Mouse (Mus musculus): ENCODE measurements at regions not wholly inside any gene's neighbourhood (a gene's known extent, or its start where the extent isn't known, plus 50 kb on each side); places are given as distances from the start of the nearest gene placed in this dataset.

- no peaks in the 10 kb centered on the region for H3K27me3 ChIP-seq (ENCODE audit: control insufficient read depth, insufficient read depth, low read length)
- no peak overlapping the region for H3K9ac ChIP-seq (ENCODE audit: low read length)
- no peak for ATAC-seq (ENCODE audit: insufficient number of reproducible peaks, insufficient read depth, low FRiP score, low read depth)
- no peaks in the 10 kb centered on the region for H3K4me1 ChIP-seq (ENCODE audit: control insufficient read depth in 2 of 2, insufficient read depth in 2 of 2, low read length in 2 of 2)
- H3K4me2 ChIP-seq (ENCODE audit: low read length), result no peak overlapping the region
- 72% methylated on average over 2 of the region's 2 CpGs for WGBS
- H3K27ac ChIP-seq (replicated peaks in 1 of 2; ENCODE audit: control insufficient read depth in 1 of 2, insufficient read depth in 1 of 2, low read depth in 2 of 2, low read length in 2 of 2), result no peak overlapping the region
- no peaks in the 10 kb centered on the region for H3K36me3 ChIP-seq (ENCODE audit: control insufficient read depth, insufficient read depth, low read length)
- no peak overlapping the region for H3K4me3 ChIP-seq (ENCODE audit: control insufficient read depth in 1 of 2, insufficient read depth in 1 of 2, low read depth in 1 of 2, low read length in 2 of 2)
- H3K9me3 ChIP-seq (ENCODE audit: control insufficient read depth, low read length), result no peaks in the 10 kb centered on the region
Measured at GRCm38 (mm10) chr11:44046083-44046482, 145.1 kb upstream of the Adra1b start.

- Histone ChIP-seq H3K27me3 (ENCODE audit: control insufficient read depth, insufficient read depth, low read length) (no peaks in the 10 kb centered on the region), H3K9ac (ENCODE audit: low read length) (no peak overlapping the region), H3K4me2 (ENCODE audit: low read length) (no peak overlapping the region), H3K9me3 (ENCODE audit: control insufficient read depth, low read length) (no peaks in the 10 kb centered on the region), H3K4me3 (ENCODE audit: control insufficient read depth in 1 of 2, insufficient read depth in 1 of 2, low read depth in 1 of 2, low read length in 2 of 2) (no peak overlapping the region), H3K27ac (replicated peaks in 1 of 2; ENCODE audit: control insufficient read depth in 1 of 2, insufficient read depth in 1 of 2, low read depth in 2 of 2, low read length in 2 of 2) (no peak overlapping the region), H3K4me1 (ENCODE audit: control insufficient read depth in 2 of 2, insufficient read depth in 2 of 2, low read length in 2 of 2) (no peaks in the 10 kb centered on the region), H3K36me3 (ENCODE audit: control insufficient read depth, insufficient read depth, low read length) (no peaks in the 10 kb centered on the region)
- no peak for ATAC-seq (ENCODE audit: insufficient number of reproducible peaks, insufficient read depth, low FRiP score, low read depth)
- 71% methylated on average over 5 of the region's 5 CpGs for WGBS
Measured at GRCm38 (mm10) chr11:44049253-44049976, 148.4 kb upstream of the Adra1b start.

- no peak overlapping the region for H3K4me2 ChIP-seq (ENCODE audit: low read length)
- H3K9ac ChIP-seq (ENCODE audit: low read length), result no peak overlapping the region
- no peaks in the 10 kb centered on the region for H3K4me1 ChIP-seq (ENCODE audit: control insufficient read depth in 2 of 2, insufficient read depth in 2 of 2, low read length in 2 of 2)
- no peaks in the 10 kb centered on the region for H3K9me3 ChIP-seq (ENCODE audit: control insufficient read depth, low read length)
- no peak for ATAC-seq (ENCODE audit: insufficient number of reproducible peaks, insufficient read depth, low FRiP score, low read depth)
- no peak overlapping the region for H3K27ac ChIP-seq (replicated peaks in 1 of 2; ENCODE audit: control insufficient read depth in 1 of 2, insufficient read depth in 1 of 2, low read depth in 2 of 2, low read length in 2 of 2)
- 78% methylated on average over 5 of the region's 5 CpGs for WGBS
- no peaks in the 10 kb centered on the region for H3K27me3 ChIP-seq (ENCODE audit: control insufficient read depth, insufficient read depth, low read length)
- H3K36me3 ChIP-seq (ENCODE audit: control insufficient read depth, insufficient read depth, low read length), result no peaks in the 10 kb centered on the region
- no peak overlapping the region for H3K4me3 ChIP-seq (ENCODE audit: control insufficient read depth in 1 of 2, insufficient read depth in 1 of 2, low read depth in 1 of 2, low read length in 2 of 2)
Measured at GRCm38 (mm10) chr11:44052481-44052880, 151.5 kb upstream of the Adra1b start.

GRCm38 (mm10) chr11:44062446-44062845, 161.4 kb upstream of the Adra1b start:
- no peak overlapping the region for H3K9ac ChIP-seq (ENCODE audit: low read length)
- peaks cover 0 to 2% of the 10 kb centered on the region in 2 experiments; a peak in 1 of 4 replicates for H3K4me1 ChIP-seq (ENCODE audit: control insufficient read depth in 2 of 2, insufficient read depth in 2 of 2, low read length in 2 of 2)
- no peaks in the 10 kb centered on the region for H3K9me3 ChIP-seq (ENCODE audit: control insufficient read depth, low read length)
- no peak overlapping the region for H3K4me2 ChIP-seq (ENCODE audit: low read length)
- no peaks in the 10 kb centered on the region for H3K27me3 ChIP-seq (ENCODE audit: control insufficient read depth, insufficient read depth, low read length)
- 76% methylated on average over 1 of the region's 1 CpGs for whole genome bisulfite sequencing
- ATAC-seq (ENCODE audit: insufficient number of reproducible peaks, insufficient read depth, low FRiP score, low read depth), result no peak
- H3K4me3 ChIP-seq (ENCODE audit: control insufficient read depth in 1 of 2, insufficient read depth in 1 of 2, low read depth in 1 of 2, low read length in 2 of 2), result no peak overlapping the region
- no peaks in the 10 kb centered on the region for H3K36me3 ChIP-seq (ENCODE audit: control insufficient read depth, insufficient read depth, low read length)
- H3K27ac ChIP-seq (replicated peaks in 1 of 2; ENCODE audit: control insufficient read depth in 1 of 2, insufficient read depth in 1 of 2, low read depth in 2 of 2, low read length in 2 of 2), result no peak overlapping the region

- no peaks in the 10 kb centered on the region for H3K9me3 ChIP-seq (ENCODE audit: control insufficient read depth, low read length)
- 81% methylated on average over 2 of the region's 2 CpGs for WGBS
- H3K4me1 ChIP-seq (ENCODE audit: control insufficient read depth in 2 of 2, insufficient read depth in 2 of 2, low read length in 2 of 2), result peaks cover 0 to 2% of the 10 kb centered on the region in 2 experiments; a peak in 1 of 4 replicates
- H3K9ac ChIP-seq (ENCODE audit: low read length), result no peak overlapping the region
- no peak for ATAC-seq (ENCODE audit: insufficient number of reproducible peaks, insufficient read depth, low FRiP score, low read depth)
- no peak overlapping the region for H3K4me3 ChIP-seq (ENCODE audit: control insufficient read depth in 1 of 2, insufficient read depth in 1 of 2, low read depth in 1 of 2, low read length in 2 of 2)
- no peak overlapping the region for H3K4me2 ChIP-seq (ENCODE audit: low read length)
- no peaks in the 10 kb centered on the region for H3K27me3 ChIP-seq (ENCODE audit: control insufficient read depth, insufficient read depth, low read length)
- no peaks in the 10 kb centered on the region for H3K36me3 ChIP-seq (ENCODE audit: control insufficient read depth, insufficient read depth, low read length)
- no peak overlapping the region for H3K27ac ChIP-seq (replicated peaks in 1 of 2; ENCODE audit: control insufficient read depth in 1 of 2, insufficient read depth in 1 of 2, low read depth in 2 of 2, low read length in 2 of 2)
Measured at GRCm38 (mm10) chr11:44066176-44066575, 165.2 kb upstream of the Adra1b start.

- H3K36me3 ChIP-seq (ENCODE audit: control insufficient read depth, insufficient read depth, low read length), result no peaks in the 10 kb centered on the region
- no peak overlapping the region for H3K4me2 ChIP-seq (ENCODE audit: low read length)
- H3K9me3 ChIP-seq (ENCODE audit: control insufficient read depth, low read length), result no peaks in the 10 kb centered on the region
- H3K4me1 ChIP-seq (ENCODE audit: control insufficient read depth in 2 of 2, insufficient read depth in 2 of 2, low read length in 2 of 2), result no peaks in the 10 kb centered on the region
- H3K27ac ChIP-seq (replicated peaks in 1 of 2; ENCODE audit: control insufficient read depth in 1 of 2, insufficient read depth in 1 of 2, low read depth in 2 of 2, low read length in 2 of 2), result no peak overlapping the region
- no peaks in the 10 kb centered on the region for H3K27me3 ChIP-seq (ENCODE audit: control insufficient read depth, insufficient read depth, low read length)
- H3K4me3 ChIP-seq (ENCODE audit: control insufficient read depth in 1 of 2, insufficient read depth in 1 of 2, low read depth in 1 of 2, low read length in 2 of 2), result no peak overlapping the region
- WGBS, result 70% methylated on average over 3 of the region's 3 CpGs
- H3K9ac ChIP-seq (ENCODE audit: low read length), result no peak overlapping the region
- ATAC-seq (ENCODE audit: insufficient number of reproducible peaks, insufficient read depth, low FRiP score, low read depth), result no peak
Measured at GRCm38 (mm10) chr11:44083716-44084115, 182.7 kb upstream of the Adra1b start.

GRCm38 (mm10) chr11:44086951-44087350, 185.9 kb upstream of the Adra1b start:
- H3K4me1 ChIP-seq (ENCODE audit: control insufficient read depth in 2 of 2, insufficient read depth in 2 of 2, low read length in 2 of 2), result no peaks in the 10 kb centered on the region
- no peaks in the 10 kb centered on the region for H3K9me3 ChIP-seq (ENCODE audit: control insufficient read depth, low read length)
- no peak overlapping the region for H3K9ac ChIP-seq (ENCODE audit: low read length)
- H3K27ac ChIP-seq (replicated peaks in 1 of 2; ENCODE audit: control insufficient read depth in 1 of 2, insufficient read depth in 1 of 2, low read depth in 2 of 2, low read length in 2 of 2), result no peak overlapping the region
- H3K36me3 ChIP-seq (ENCODE audit: control insufficient read depth, insufficient read depth, low read length), result no peaks in the 10 kb centered on the region
- no peaks in the 10 kb centered on the region for H3K27me3 ChIP-seq (ENCODE audit: control insufficient read depth, insufficient read depth, low read length)
- H3K4me3 ChIP-seq (ENCODE audit: control insufficient read depth in 1 of 2, insufficient read depth in 1 of 2, low read depth in 1 of 2, low read length in 2 of 2), result no peak overlapping the region
- WGBS, result 51% methylated on average over 2 of the region's 2 CpGs
- no peak for ATAC-seq (ENCODE audit: insufficient number of reproducible peaks, insufficient read depth, low FRiP score, low read depth)
- H3K4me2 ChIP-seq (ENCODE audit: low read length), result no peak overlapping the region

- ATAC-seq (ENCODE audit: insufficient number of reproducible peaks, insufficient read depth, low FRiP score, low read depth), result no peak
- H3K4me2 ChIP-seq (ENCODE audit: low read length), result no peak overlapping the region
- no peak overlapping the region for H3K9ac ChIP-seq (ENCODE audit: low read length)
- no peaks in the 10 kb centered on the region for H3K27me3 ChIP-seq (ENCODE audit: control insufficient read depth, insufficient read depth, low read length)
- 87% methylated on average over 9 of the region's 9 CpGs for WGBS
- no peaks in the 10 kb centered on the region for H3K36me3 ChIP-seq (ENCODE audit: control insufficient read depth, insufficient read depth, low read length)
- no peaks in the 10 kb centered on the region for H3K4me1 ChIP-seq (ENCODE audit: control insufficient read depth in 2 of 2, insufficient read depth in 2 of 2, low read length in 2 of 2)
- H3K9me3 ChIP-seq (ENCODE audit: control insufficient read depth, low read length), result peaks cover 3% of the 10 kb centered on the region; the same call in 1 of the 2 replicates
- H3K27ac ChIP-seq (replicated peaks in 1 of 2; ENCODE audit: control insufficient read depth in 1 of 2, insufficient read depth in 1 of 2, low read depth in 2 of 2, low read length in 2 of 2), result no peak overlapping the region
- no peak overlapping the region for H3K4me3 ChIP-seq (ENCODE audit: control insufficient read depth in 1 of 2, insufficient read depth in 1 of 2, low read depth in 1 of 2, low read length in 2 of 2)
Measured at GRCm38 (mm10) chr11:44089514-44089913, 188.5 kb upstream of the Adra1b start.

All from heart, embryonic 14.5 days (tissue).